Mouse (Mus musculus): ENCODE data around the gene Txnrd2. TPM values are rescaled to one million over a fixed set of nuclear protein-coding genes. Genes with fewer than 3 reads are reported as not detected.

The Txnrd2 gene
- polyA plus RNA-seq, 2 experiments = 13.4 to 13.6 TPM

GRCm38 (mm10) chr16:18411802-18412476, 14.2 kb upstream of the Txnrd2 start:
- Histone ChIP-seq H3K4me3 (replicated peaks; ENCODE audit: low read length) (no peak overlapping the region), H3K27ac (replicated peaks; ENCODE audit: low read depth, low read length) (no peak overlapping the region), H3K9me3 (ENCODE audit: control insufficient read depth, low read length) (no peaks in the 10 kb centered on the region), H3K27me3 (ENCODE audit: control insufficient read depth, insufficient read depth, low read length) (no peaks in the 10 kb centered on the region), H3K9ac (ENCODE audit: low read depth, low read length, severe bottlenecking) (no peak overlapping the region), H3K4me2 (replicated peaks; ENCODE audit: low read depth, low read length, severe bottlenecking) (no peak overlapping the region), H3K4me1 (ENCODE audit: control insufficient read depth, insufficient read depth, low read length) (no peaks in the 10 kb centered on the region; the same call in 1 of the 2 replicates), H3K36me3 (ENCODE audit: control insufficient read depth, insufficient read depth, low read length) (peaks cover 48% of the 10 kb centered on the region)
- WGBS = 86% methylated on average over 12 of the region's 12 CpGs
- no peak for TF ChIP-seq POLR2A (IDR thresholded peaks at IDR 0.05; ENCODE audit: borderline replicate concordance, extremely low read depth, insufficient read depth, insufficient read length)
- no peak for ATAC-seq (ENCODE audit: low FRiP score, low read depth)
- no peak for DNase-seq (ENCODE audit: low spot score)

- H3K27me3 ChIP-seq (ENCODE audit: control insufficient read depth, insufficient read depth, low read length) = no peaks in the 10 kb centered on the region
- no peaks in the 10 kb centered on the region for H3K9me3 ChIP-seq (ENCODE audit: control insufficient read depth, low read length)
- H3K4me1 ChIP-seq (ENCODE audit: control insufficient read depth, insufficient read depth, low read length) = no peaks in the 10 kb centered on the region; the same call in 1 of the 2 replicates
- WGBS = 85% methylated on average over 7 of the region's 7 CpGs
- H3K9ac ChIP-seq (ENCODE audit: low read depth, low read length, severe bottlenecking) = no peak overlapping the region
- no peak for TF ChIP-seq POLR2A (IDR thresholded peaks at IDR 0.05; ENCODE audit: borderline replicate concordance, extremely low read depth, insufficient read depth, insufficient read length)
- H3K4me3 ChIP-seq (replicated peaks; ENCODE audit: low read length) = no peak overlapping the region
- H3K27ac ChIP-seq (replicated peaks; ENCODE audit: low read depth, low read length) = no peak overlapping the region
- ATAC-seq (ENCODE audit: low FRiP score, low read depth) (no peak), DNase-seq (ENCODE audit: low spot score) (no peak)
- H3K4me2 ChIP-seq (replicated peaks; ENCODE audit: low read depth, low read length, severe bottlenecking) = no peak overlapping the region
- peaks cover 43% of the 10 kb centered on the region for H3K36me3 ChIP-seq (ENCODE audit: control insufficient read depth, insufficient read depth, low read length)
Observed at GRCm38 (mm10) chr16:18413032-18413816, 13.0 kb upstream of the Txnrd2 start.

GRCm38 (mm10) chr16:18416094-18416761, 10.0 kb upstream of the Txnrd2 start:
- WGBS = 61% methylated on average over 18 of the region's 18 CpGs
- ATAC-seq (ENCODE audit: low FRiP score, low read depth) = no peak
- peak overlapping the region; percentile 55 for H3K27ac ChIP-seq (replicated peaks; ENCODE audit: low read depth, low read length)
- no peaks in the 10 kb centered on the region for H3K27me3 ChIP-seq (ENCODE audit: control insufficient read depth, insufficient read depth, low read length)
- H3K4me3 ChIP-seq (replicated peaks; ENCODE audit: low read length) = no peak overlapping the region
- peaks cover 33% of the 10 kb centered on the region for H3K36me3 ChIP-seq (ENCODE audit: control insufficient read depth, insufficient read depth, low read length)
- no peak overlapping the region for H3K4me2 ChIP-seq (replicated peaks; ENCODE audit: low read depth, low read length, severe bottlenecking)
- no peaks in the 10 kb centered on the region; the same call in 1 of the 2 replicates for H3K4me1 ChIP-seq (ENCODE audit: control insufficient read depth, insufficient read depth, low read length)
- H3K9ac ChIP-seq (ENCODE audit: low read depth, low read length, severe bottlenecking) = 0 out of 2 replicates have a peak overlapping the region, but pooled peaks have one; percentile 4
- peak; percentile 82 for DNase-seq (ENCODE audit: low spot score)
- TF ChIP-seq POLR2A (IDR thresholded peaks at IDR 0.05; ENCODE audit: borderline replicate concordance, extremely low read depth, insufficient read depth, insufficient read length) = no peak
- no peaks in the 10 kb centered on the region for H3K9me3 ChIP-seq (ENCODE audit: control insufficient read depth, low read length)

GRCm38 (mm10) chr16:18416837-18417236, 9.3 kb upstream of the Txnrd2 start:
- ATAC-seq (ENCODE audit: low FRiP score, low read depth) (no peak), DNase-seq (ENCODE audit: low spot score) (no peak)
- no peaks in the 10 kb centered on the region for H3K9me3 ChIP-seq (ENCODE audit: control insufficient read depth, low read length)
- 0 out of 2 replicates have a peak overlapping the region, but pooled peaks have one; percentile 4 for H3K9ac ChIP-seq (ENCODE audit: low read depth, low read length, severe bottlenecking)
- no peak overlapping the region for H3K4me2 ChIP-seq (replicated peaks; ENCODE audit: low read depth, low read length, severe bottlenecking)
- no peaks in the 10 kb centered on the region; the same call in 1 of the 2 replicates for H3K4me1 ChIP-seq (ENCODE audit: control insufficient read depth, insufficient read depth, low read length)
- no peak for TF ChIP-seq POLR2A (IDR thresholded peaks at IDR 0.05; ENCODE audit: borderline replicate concordance, extremely low read depth, insufficient read depth, insufficient read length)
- no peak overlapping the region for H3K4me3 ChIP-seq (replicated peaks; ENCODE audit: low read length)
- 72% methylated on average over 3 of the region's 3 CpGs for WGBS
- H3K36me3 ChIP-seq (ENCODE audit: control insufficient read depth, insufficient read depth, low read length) = peaks cover 30% of the 10 kb centered on the region
- H3K27ac ChIP-seq (replicated peaks; ENCODE audit: low read depth, low read length) = peak overlapping the region; percentile 55; the same call in 1 of the 2 replicates
- no peaks in the 10 kb centered on the region for H3K27me3 ChIP-seq (ENCODE audit: control insufficient read depth, insufficient read depth, low read length)

- H3K4me1 ChIP-seq (ENCODE audit: control insufficient read depth, insufficient read depth, low read length) = no peaks in the 10 kb centered on the region; the same call in 1 of the 2 replicates
- no peak overlapping the region for H3K4me2 ChIP-seq (replicated peaks; ENCODE audit: low read depth, low read length, severe bottlenecking)
- no peak overlapping the region for H3K9ac ChIP-seq (ENCODE audit: low read depth, low read length, severe bottlenecking)
- H3K4me3 ChIP-seq (replicated peaks; ENCODE audit: low read length) = no peak overlapping the region
- no peak overlapping the region for H3K27ac ChIP-seq (replicated peaks; ENCODE audit: low read depth, low read length)
- no peak for DNase-seq (ENCODE audit: low spot score)
- ATAC-seq (ENCODE audit: low FRiP score, low read depth) = no peak
- no peak for TF ChIP-seq POLR2A (IDR thresholded peaks at IDR 0.05; ENCODE audit: borderline replicate concordance, extremely low read depth, insufficient read depth, insufficient read length)
- H3K27me3 ChIP-seq (ENCODE audit: control insufficient read depth, insufficient read depth, low read length) = no peaks in the 10 kb centered on the region
- H3K9me3 ChIP-seq (ENCODE audit: control insufficient read depth, low read length) = no peaks in the 10 kb centered on the region
- 92% methylated on average over 5 of the region's 5 CpGs for WGBS
- peaks cover 33% of the 10 kb centered on the region for H3K36me3 ChIP-seq (ENCODE audit: control insufficient read depth, insufficient read depth, low read length)
Observed at GRCm38 (mm10) chr16:18417491-18417890, 8.7 kb upstream of the Txnrd2 start.

All from limb, embryonic 14.5 days (tissue).